Mouse (Mus musculus): Measurements from ENCODE around the gene Gpn3. TPM values are rescaled to one million over a fixed set of nuclear protein-coding genes. Genes with fewer than 3 reads are reported as not detected.
A peak's percentile ranks its signal among the peaks of the same experiment; 100 is the strongest.
"Not testable (repeated sequence)": the region's sequence is repeated elsewhere in the genome, so short reads cannot be mapped to it uniquely, and the experiment has no call there.

Gpn3 gene
- polyA plus RNA-seq, 1 experiment, result 28.8 TPM

- no peaks in the 10 kb centered on the region for H3K27me3 ChIP-seq (replicated peaks; ENCODE audit: control insufficient read depth, insufficient read depth, low read length)
- no peak for DNase-seq
- H3K36me3 ChIP-seq (ENCODE audit: control insufficient read depth, insufficient read depth, low read length), result no peaks in the 10 kb centered on the region; the same call in 1 of the 2 replicates
- no peaks in the 10 kb centered on the region for H3K4me1 ChIP-seq (ENCODE audit: control insufficient read depth, insufficient read depth, low read length)
- H3K4me3 ChIP-seq (ENCODE audit: insufficient read depth, low read depth, low read length), result no peak overlapping the region
- no peak overlapping the region for H3K27ac ChIP-seq (ENCODE audit: insufficient read depth, low read depth, low read length)
- WGBS, result 88% methylated on average over 19 of the region's 19 CpGs
- TF ChIP-seq POLR2A (IDR thresholded peaks at IDR 0.05; ENCODE audit: low read depth, low read length), result no peak
- TF ChIP-seq CTCF (conservative IDR thresholded peaks at IDR 0.05; ENCODE audit: insufficient read depth, insufficient read length, low read depth, low read length), result peak; percentile 23; the same call in 1 of the 2 replicates
These were observed 38.3 kb downstream of the Gpn3 start for GRCm38 (mm10) chr5:122409692-122410645.

GRCm38 (mm10) chr5:122411892-122412291 lies 40.2 kb downstream of the Gpn3 start:
- Histone ChIP-seq H3K27ac (ENCODE audit: insufficient read depth, low read depth, low read length) (no peak overlapping the region), H3K4me1 (ENCODE audit: control insufficient read depth, insufficient read depth, low read length) (no peaks in the 10 kb centered on the region), H3K4me3 (ENCODE audit: insufficient read depth, low read depth, low read length) (no peak overlapping the region), H3K27me3 (replicated peaks; ENCODE audit: control insufficient read depth, insufficient read depth, low read length) (no peaks in the 10 kb centered on the region), H3K36me3 (ENCODE audit: control insufficient read depth, insufficient read depth, low read length) (no peaks in the 10 kb centered on the region)
- 78% methylated on average over 5 of the region's 5 CpGs for WGBS
- no peak for TF ChIP-seq POLR2A (IDR thresholded peaks at IDR 0.05; ENCODE audit: low read depth, low read length)
- TF ChIP-seq CTCF (conservative IDR thresholded peaks at IDR 0.05; ENCODE audit: insufficient read depth, insufficient read length, low read depth, low read length), result no peak
- DNase-seq, result no peak

- DNase-seq, result peak; percentile 46
- H3K27ac ChIP-seq (ENCODE audit: insufficient read depth, low read depth, low read length), result no peak overlapping the region
- H3K4me3 ChIP-seq (ENCODE audit: insufficient read depth, low read depth, low read length), result no peak overlapping the region
- TF ChIP-seq CTCF (conservative IDR thresholded peaks at IDR 0.05; ENCODE audit: insufficient read depth, insufficient read length, low read depth, low read length) (no peak), POLR2A (IDR thresholded peaks at IDR 0.05; ENCODE audit: low read depth, low read length) (no peak)
- H3K27me3 ChIP-seq (replicated peaks; ENCODE audit: control insufficient read depth, insufficient read depth, low read length), result no peaks in the 10 kb centered on the region
- no peaks in the 10 kb centered on the region for H3K36me3 ChIP-seq (ENCODE audit: control insufficient read depth, insufficient read depth, low read length)
- 52% methylated on average over 6 of the region's 6 CpGs for WGBS
- no peaks in the 10 kb centered on the region for H3K4me1 ChIP-seq (ENCODE audit: control insufficient read depth, insufficient read depth, low read length)
These were observed 41.1 kb downstream of the Gpn3 start for GRCm38 (mm10) chr5:122412826-122413225.

DNA sequence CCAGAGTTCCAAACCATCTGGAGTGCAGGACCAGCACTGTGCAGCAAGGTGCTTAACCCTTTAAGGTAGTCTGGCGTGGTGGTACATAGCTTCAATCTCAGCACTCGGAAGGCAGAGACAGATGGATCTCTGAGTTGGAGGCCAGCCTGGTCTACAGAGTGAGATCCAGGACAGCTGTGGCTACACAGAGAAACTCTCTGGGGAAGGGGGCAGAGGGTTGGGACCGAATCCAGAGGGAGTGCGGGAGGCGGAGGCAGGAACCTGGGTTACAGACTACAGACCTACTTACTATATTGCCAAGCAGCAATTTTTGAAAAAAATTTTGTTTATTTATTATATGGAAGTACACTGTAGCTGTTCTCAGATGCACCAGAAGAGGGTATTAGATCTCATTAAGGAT lies 42.7 kb downstream of the Gpn3 start:
- Histone ChIP-seq H3K27me3 (replicated peaks; ENCODE audit: control insufficient read depth, insufficient read depth, low read length) (no peaks in the 10 kb centered on the region), H3K36me3 (ENCODE audit: control insufficient read depth, insufficient read depth, low read length) (no peaks in the 10 kb centered on the region), H3K27ac (ENCODE audit: insufficient read depth, low read depth, low read length) (no peak overlapping the region), H3K4me1 (ENCODE audit: control insufficient read depth, insufficient read depth, low read length) (no peaks in the 10 kb centered on the region), H3K4me3 (ENCODE audit: insufficient read depth, low read depth, low read length) (no peak overlapping the region)
- no peak for TF ChIP-seq CTCF (conservative IDR thresholded peaks at IDR 0.05; ENCODE audit: insufficient read depth, insufficient read length, low read depth, low read length)
- no peak for TF ChIP-seq POLR2A (IDR thresholded peaks at IDR 0.05; ENCODE audit: low read depth, low read length)
- no peak for DNase-seq
- 89% methylated on average over 5 of the region's 5 CpGs for WGBS

GRCm38 (mm10) chr5:122415465-122415864 lies 43.8 kb downstream of the Gpn3 start:
- Histone ChIP-seq H3K36me3 (ENCODE audit: control insufficient read depth, insufficient read depth, low read length) (no peaks in the 10 kb centered on the region), H3K4me1 (ENCODE audit: control insufficient read depth, insufficient read depth, low read length) (no peaks in the 10 kb centered on the region), H3K27me3 (replicated peaks; ENCODE audit: control insufficient read depth, insufficient read depth, low read length) (no peaks in the 10 kb centered on the region), H3K27ac (ENCODE audit: insufficient read depth, low read depth, low read length) (no peak overlapping the region), H3K4me3 (ENCODE audit: insufficient read depth, low read depth, low read length) (no peak overlapping the region)
- no peak for TF ChIP-seq CTCF (conservative IDR thresholded peaks at IDR 0.05; ENCODE audit: insufficient read depth, insufficient read length, low read depth, low read length)
- TF ChIP-seq POLR2A (IDR thresholded peaks at IDR 0.05; ENCODE audit: low read depth, low read length), result no peak
- no peak for DNase-seq
- 81% methylated on average over 12 of the region's 12 CpGs for WGBS

DNA sequence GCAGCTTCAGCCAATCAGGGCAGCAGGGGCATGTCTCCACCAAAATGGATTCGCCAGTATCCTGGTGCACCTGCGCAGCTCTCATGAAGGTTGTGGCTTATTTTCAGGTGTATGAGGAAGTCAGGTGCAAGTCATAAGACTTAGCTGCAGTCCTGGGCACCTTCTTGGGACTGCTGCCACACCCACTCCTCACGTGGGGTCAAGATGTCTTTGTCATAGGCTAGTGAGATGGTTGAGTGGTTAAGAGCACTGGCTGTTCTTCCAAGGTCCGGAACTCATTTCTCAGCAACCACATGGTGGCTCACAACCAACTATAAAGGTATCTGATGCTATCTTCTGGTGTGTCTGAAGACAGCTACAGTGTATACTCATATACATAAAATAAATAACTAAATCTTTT lies 49.0 kb downstream of the Gpn3 start:
- not testable (repeated sequence) for H3K27me3 ChIP-seq (replicated peaks; ENCODE audit: control insufficient read depth, insufficient read depth, low read length); H3K4me3 ChIP-seq (ENCODE audit: insufficient read depth, low read depth, low read length); H3K4me1 ChIP-seq (ENCODE audit: control insufficient read depth, insufficient read depth, low read length); H3K36me3 ChIP-seq (ENCODE audit: control insufficient read depth, insufficient read depth, low read length)
- 33% methylated on average over 4 of the region's 4 CpGs for WGBS
- H3K27ac ChIP-seq (ENCODE audit: insufficient read depth, low read depth, low read length), result peak overlapping the region; percentile 67
- peak; percentile 94 for DNase-seq

DNA sequence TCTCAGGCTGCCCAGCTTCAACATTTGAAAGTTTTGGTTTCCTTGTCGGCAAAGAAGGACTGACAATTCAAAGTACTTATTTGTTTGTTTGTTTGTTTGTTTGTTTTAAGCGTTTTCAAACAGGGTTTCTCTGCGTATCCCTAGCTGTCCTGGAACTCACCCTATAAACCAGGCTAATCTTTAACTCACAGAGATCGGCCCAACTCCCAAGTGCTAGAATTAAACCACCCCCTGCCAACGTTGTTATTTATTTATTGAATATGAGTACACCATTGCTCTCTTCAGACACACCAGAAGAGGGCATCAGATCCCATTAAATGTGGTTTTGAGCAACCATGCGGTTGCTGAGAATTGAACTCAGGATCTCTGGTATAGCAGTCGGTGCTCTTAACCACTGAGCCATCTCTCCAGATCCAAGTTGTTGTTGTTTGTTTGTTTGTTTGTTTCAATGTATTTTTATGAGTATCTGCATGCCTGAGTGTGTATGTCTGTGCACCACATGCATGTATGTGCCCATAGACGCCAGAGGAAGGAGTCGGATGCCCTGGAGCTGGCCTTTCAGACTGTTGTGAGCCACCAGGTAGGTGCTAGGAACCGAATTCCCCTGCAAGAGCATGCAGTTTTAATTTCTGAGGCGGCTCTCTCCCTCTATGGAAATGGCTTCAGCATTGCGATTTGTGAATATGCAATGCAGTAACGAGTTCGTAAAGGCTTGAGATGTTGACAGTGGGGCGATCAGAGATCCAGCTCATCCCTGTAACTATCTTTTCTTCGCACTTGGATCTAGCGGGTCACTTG lies 49.8 kb downstream of the Gpn3 start, which contains the start of gene Anapc7:
Anapc7 (plus strand) TSS at position 423 of the 798 bp plus-strand sequence.
- Histone ChIP-seq H3K4me3 (ENCODE audit: insufficient read depth, low read depth, low read length) (peak within 1 kb of the TSS; percentile 98), H3K27me3 (replicated peaks; ENCODE audit: control insufficient read depth, insufficient read depth, low read length) (no peaks in the 10 kb centered on the region), H3K27ac (ENCODE audit: insufficient read depth, low read depth, low read length) (peak within 1 kb of the TSS; percentile 88), H3K4me1 (ENCODE audit: control insufficient read depth, insufficient read depth, low read length) (peaks cover 5% of the 10 kb centered on the region; the same call in 1 of the 2 replicates), H3K36me3 (ENCODE audit: control insufficient read depth, insufficient read depth, low read length) (no peaks in the 10 kb centered on the region)
- DNase-seq, result peak; percentile 74
- 9% methylated on average over 17 of the region's 17 CpGs for WGBS
- no peak for TF ChIP-seq POLR2A (IDR thresholded peaks at IDR 0.05; ENCODE audit: low read depth, low read length)
- no peak for TF ChIP-seq CTCF (conservative IDR thresholded peaks at IDR 0.05; ENCODE audit: insufficient read depth, insufficient read length, low read depth, low read length)
